ENCODE assay signal across 8 mouse cellular contexts in the genomic region with DNA sequence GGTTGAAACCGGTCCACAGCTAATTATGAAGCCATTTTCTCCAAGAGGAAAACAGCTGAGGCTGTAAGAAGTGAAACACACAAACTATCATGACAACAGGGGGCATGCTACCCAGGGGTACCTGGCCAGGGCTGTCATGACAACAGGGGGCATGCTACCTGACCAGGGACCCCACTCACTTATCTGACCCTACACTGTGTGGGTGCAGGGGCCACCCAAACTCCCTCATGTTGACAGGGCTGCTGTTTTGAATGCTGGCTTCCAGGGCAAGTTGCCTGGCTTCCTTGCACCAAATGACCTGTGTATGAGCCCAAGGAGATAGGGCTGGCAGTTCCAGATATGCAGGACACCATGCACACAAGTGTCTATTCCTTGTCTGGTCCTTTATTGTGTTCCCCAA. TPM values are rescaled to one million over a fixed set of nuclear protein-coding genes. Genes with fewer than 3 reads are reported as not detected.
A peak's percentile ranks its signal among the peaks of the same experiment; 100 is the strongest.
DNase-seq lines count a peak whose midpoint lies in the region; ATAC-seq and TF ChIP-seq lines count a peak whose summit lies in the region.

No protein-coding gene starts in this region.

- no peaks in the 10 kb centered on the region for H3K9me3 ChIP-seq in heart, postnatal 0 days (replicated peaks; ENCODE audit: control insufficient read depth, low read length)
- no peaks in the 10 kb centered on the region for H3K9me3 ChIP-seq in hindbrain, embryonic 14.5 days (ENCODE audit: control insufficient read depth, low read length)
- no peaks in the 10 kb centered on the region for H3K9me3 ChIP-seq in midbrain, embryonic 14.5 days (ENCODE audit: control insufficient read depth, low read length)

- 84% methylated on average over 1 of the region's 1 CpGs for WGBS in heart, postnatal 0 days
- WGBS in hindbrain, embryonic 14.5 days, result 90% methylated on average over 1 of the region's 1 CpGs
- 100% methylated on average over 1 of the region's 1 CpGs for WGBS in midbrain, embryonic 14.5 days

- H3K9ac ChIP-seq in heart, postnatal 0 days (replicated peaks; ENCODE audit: low read depth, low read length), result peak overlapping the region; percentile 61; the same call in 1 of the 2 replicates
- peak overlapping the region; percentile 75 for H3K9ac ChIP-seq in hindbrain, embryonic 14.5 days
- peak overlapping the region; percentile 69 for H3K9ac ChIP-seq in midbrain, embryonic 14.5 days (replicated peaks; ENCODE audit: low read length)

- DNase-seq in heart, postnatal 0 days (ENCODE audit: low spot score), result no peak
- no peak for DNase-seq in heart, postnatal 14 days
- no peak for DNase-seq in hindbrain, embryonic 14.5 days (ENCODE audit: low spot score)
- no peak for DNase-seq in midbrain, embryonic 14.5 days
- DNase-seq in layer of hippocampus, postnatal 14 days (ENCODE audit: low spot score in 2 of 2), result no peak
- DNase-seq in lung, postnatal 14 days, result no peak
- no peak for DNase-seq in ovary, postnatal 36 days (ENCODE audit: low spot score)

- H3K4me1 ChIP-seq in heart, postnatal 0 days (ENCODE audit: control insufficient read depth, insufficient read depth), result peaks cover 8% of the 10 kb centered on the region; the same call in 1 of the 2 replicates
- H3K4me1 ChIP-seq in brown adipose tissue, adult 24 weeks (ENCODE audit: control insufficient read depth, insufficient read depth, insufficient read length, low read length), result peaks cover 6% of the 10 kb centered on the region
- H3K4me1 ChIP-seq in hindbrain, embryonic 14.5 days (replicated peaks; ENCODE audit: control insufficient read depth, insufficient read depth, low read length), result peaks cover 18% of the 10 kb centered on the region
- H3K4me1 ChIP-seq in midbrain, embryonic 14.5 days (ENCODE audit: control insufficient read depth, insufficient read depth, low read length), result peaks cover 10% of the 10 kb centered on the region

- H3K4me2 ChIP-seq in heart, postnatal 0 days (ENCODE audit: low read depth, low read length), result peak overlapping the region; percentile 81
- H3K4me2 ChIP-seq in hindbrain, embryonic 14.5 days (replicated peaks), result peak overlapping the region; percentile 86
- peak overlapping the region; percentile 76 for H3K4me2 ChIP-seq in midbrain, embryonic 14.5 days (ENCODE audit: low read length)

- H3K36me3 ChIP-seq in heart, postnatal 0 days (replicated peaks; ENCODE audit: control insufficient read depth, insufficient read depth, low read length), result peaks cover 42% of the 10 kb centered on the region
- peaks cover 42% of the 10 kb centered on the region for H3K36me3 ChIP-seq in hindbrain, embryonic 14.5 days (replicated peaks; ENCODE audit: control insufficient read depth, insufficient read depth)
- peaks cover 46% of the 10 kb centered on the region for H3K36me3 ChIP-seq in midbrain, embryonic 14.5 days (ENCODE audit: control insufficient read depth, insufficient read depth, low read length)

- H3K27ac ChIP-seq in heart, postnatal 0 days (ENCODE audit: low read depth), result no peak overlapping the region
- H3K27ac ChIP-seq in brown adipose tissue, adult 24 weeks (replicated peaks; ENCODE audit: low read depth, low read length), result no peak overlapping the region
- no peak overlapping the region for H3K27ac ChIP-seq in hindbrain, embryonic 14.5 days
- H3K27ac ChIP-seq in midbrain, embryonic 14.5 days (replicated peaks; ENCODE audit: low read depth, low read length), result peak overlapping the region; percentile 87; the same call in 1 of the 2 replicates

- H3K4me3 ChIP-seq in heart, postnatal 0 days (ENCODE audit: low read depth, low read length), result peak overlapping the region; percentile 68
- H3K4me3 ChIP-seq in brown adipose tissue, adult 24 weeks (ENCODE audit: insufficient read depth, low read depth, low read length), result peak overlapping the region; percentile 85
- peak overlapping the region; percentile 68 for H3K4me3 ChIP-seq in hindbrain, embryonic 14.5 days (replicated peaks; ENCODE audit: low read length)
- peak overlapping the region; percentile 69 for H3K4me3 ChIP-seq in midbrain, embryonic 14.5 days (replicated peaks; ENCODE audit: low read depth, low read length)

- H3K27me3 ChIP-seq in heart, postnatal 0 days (ENCODE audit: control insufficient read depth, insufficient read depth, low read length), result no peaks in the 10 kb centered on the region
- H3K27me3 ChIP-seq in hindbrain, embryonic 14.5 days (ENCODE audit: control insufficient read depth, insufficient read depth, low read length), result no peaks in the 10 kb centered on the region
- no peaks in the 10 kb centered on the region for H3K27me3 ChIP-seq in midbrain, embryonic 14.5 days (ENCODE audit: control insufficient read depth, insufficient read depth, low read length)

- no peak for ATAC-seq in heart, postnatal 0 days (ENCODE audit: insufficient read depth, low read depth)
- ATAC-seq in hindbrain, embryonic 14.5 days (ENCODE audit: low FRiP score), result no peak
- no peak for ATAC-seq in midbrain, embryonic 14.5 days (ENCODE audit: low FRiP score, low TSS enrichment)

- TF ChIP-seq CTCF in heart, postnatal 0 days (IDR thresholded peaks at IDR 0.05; ENCODE audit: low read depth), result no peak

- intact Hi-C loops in heart, postnatal 14 days (cut with DNase I), result loop anchor here (5.0 kb wide), 2 partner anchors 42 to 58 kb away; partner anchors contain the start of genes Icam5 and Tyk2

- no peak for TF ChIP-seq EP300 in heart, postnatal 0 days (IDR thresholded peaks at IDR 0.05; ENCODE audit: low read depth)

RNA-seq across cellular contexts. Expression of gene Gm38431, which starts 1.3 kb away (rescaled TPM):
- 0.66 and 1.6 TPM in 2 replicates for total RNA-seq in heart, postnatal 0 days (2014; rRNA removed; ENCODE audit: low replicate concordance)
- 0.34 TPM in 2 replicates for polyA plus RNA-seq in heart, postnatal 0 days (2015; fragmentation: Nextera tagmentation; extraction: Ambion mirVana)
- total RNA-seq in heart, postnatal 14 days (2021), result 1 to 10 TPM in 1 of 2 experiments, under 1 TPM in 1; 0.68 to 1.8 TPM
- polyA plus RNA-seq in brown adipose tissue, adult 24 weeks (2012; ENCODE audit: insufficient read depth, insufficient read length, missing spikeins), result not detected in 2 replicates
- 0.95 and 1.6 TPM in 2 replicates for polyA plus RNA-seq in hindbrain, embryonic 14.5 days (2014; fragmentation: Nextera tagmentation; extraction: Ambion mirVana)
- polyA plus RNA-seq in midbrain, embryonic 14.5 days (2014; fragmentation: Nextera tagmentation; extraction: Ambion mirVana), result 1.9 and 2.0 TPM in 2 replicates
- total RNA-seq in layer of hippocampus, postnatal 14 days (2021), result 1 to 10 TPM; 1.8 to 2.0 TPM

RNA-seq across cellular contexts. Expression of gene Raver1, which starts 1.3 kb away (rescaled TPM):
- total RNA-seq in heart, postnatal 0 days (2014; rRNA removed; ENCODE audit: low replicate concordance), result 40.8 and 48.3 TPM in 2 replicates
- 15.5 and 15.9 TPM in 2 replicates for polyA plus RNA-seq in heart, postnatal 0 days (2015; fragmentation: Nextera tagmentation; extraction: Ambion mirVana)
- total RNA-seq in heart, postnatal 14 days (2021), result 10 to 100 TPM; 27.4 to 31.2 TPM
- polyA plus RNA-seq in brown adipose tissue, adult 24 weeks (2012; ENCODE audit: insufficient read depth, insufficient read length, missing spikeins), result 15.5 and 16.4 TPM in 2 replicates
- 35.2 and 37.6 TPM in 2 replicates for polyA plus RNA-seq in hindbrain, embryonic 14.5 days (2014; fragmentation: Nextera tagmentation; extraction: Ambion mirVana)
- 28.3 and 41.0 TPM in 2 replicates for polyA plus RNA-seq in midbrain, embryonic 14.5 days (2014; fragmentation: Nextera tagmentation; extraction: Ambion mirVana)
- 10 to 100 TPM; 34.0 to 37.4 TPM for total RNA-seq in layer of hippocampus, postnatal 14 days (2021)

RNA-seq across cellular contexts. Expression of gene Fdx1l, which starts 17.1 kb away (rescaled TPM):
- 63.8 and 79.5 TPM in 2 replicates for total RNA-seq in heart, postnatal 0 days (2014; rRNA removed; ENCODE audit: low replicate concordance)
- polyA plus RNA-seq in heart, postnatal 0 days (2015; fragmentation: Nextera tagmentation; extraction: Ambion mirVana), result 51.1 and 51.6 TPM in 2 replicates
- total RNA-seq in heart, postnatal 14 days (2021), result 10 to 100 TPM; 25.4 to 26.8 TPM
- 52.7 and 55.1 TPM in 2 replicates for polyA plus RNA-seq in brown adipose tissue, adult 24 weeks (2012; ENCODE audit: insufficient read depth, insufficient read length, missing spikeins)
- polyA plus RNA-seq in hindbrain, embryonic 14.5 days (2014; fragmentation: Nextera tagmentation; extraction: Ambion mirVana), result 67.0 and 72.0 TPM in 2 replicates
- polyA plus RNA-seq in midbrain, embryonic 14.5 days (2014; fragmentation: Nextera tagmentation; extraction: Ambion mirVana), result 55.5 and 82.2 TPM in 2 replicates
- 10 to 100 TPM; 53.6 to 58.8 TPM for total RNA-seq in layer of hippocampus, postnatal 14 days (2021)

RNA-seq across cellular contexts. Expression of gene Gm49373, which starts 17.6 kb away (rescaled TPM):
- total RNA-seq in heart, postnatal 0 days (2014; rRNA removed; ENCODE audit: low replicate concordance), result 0.23 TPM in 1 of 2 replicates, not detected in the other
- 0.12 and 0.18 TPM in 2 replicates for polyA plus RNA-seq in heart, postnatal 0 days (2015; fragmentation: Nextera tagmentation; extraction: Ambion mirVana)
- total RNA-seq in heart, postnatal 14 days (2021), result under 1 TPM; 0.26 to 0.39 TPM
- polyA plus RNA-seq in brown adipose tissue, adult 24 weeks (2012; ENCODE audit: insufficient read depth, insufficient read length, missing spikeins), result 0.79 TPM in 1 of 2 replicates, not detected in the other
- 1.2 and 2.4 TPM in 2 replicates for polyA plus RNA-seq in hindbrain, embryonic 14.5 days (2014; fragmentation: Nextera tagmentation; extraction: Ambion mirVana)
- 1.3 and 2.6 TPM in 2 replicates for polyA plus RNA-seq in midbrain, embryonic 14.5 days (2014; fragmentation: Nextera tagmentation; extraction: Ambion mirVana)
- total RNA-seq in layer of hippocampus, postnatal 14 days (2021), result 1 to 10 TPM in 1 of 2 experiments, under 1 TPM in 1; 0.55 to 1.6 TPM

RNA-seq across cellular contexts. Expression of gene Zglp1, which starts 23.6 kb away (rescaled TPM):
- total RNA-seq in heart, postnatal 0 days (2014; rRNA removed; ENCODE audit: low replicate concordance), result not detected in 2 replicates
- polyA plus RNA-seq in heart, postnatal 0 days (2015; fragmentation: Nextera tagmentation; extraction: Ambion mirVana), result 0.30 TPM in 1 of 2 replicates, not detected in the other
- total RNA-seq in heart, postnatal 14 days (2021), result not detected
- not detected in 2 replicates for polyA plus RNA-seq in brown adipose tissue, adult 24 weeks (2012; ENCODE audit: insufficient read depth, insufficient read length, missing spikeins)
- polyA plus RNA-seq in hindbrain, embryonic 14.5 days (2014; fragmentation: Nextera tagmentation; extraction: Ambion mirVana), result 1.0 and 2.0 TPM in 2 replicates
- 1.5 and 1.6 TPM in 2 replicates for polyA plus RNA-seq in midbrain, embryonic 14.5 days (2014; fragmentation: Nextera tagmentation; extraction: Ambion mirVana)
- 1 to 10 TPM in 1 of 2 experiments, not detected in 1; 2.0 TPM for total RNA-seq in layer of hippocampus, postnatal 14 days (2021)
